In genomic region chr9:118688921-118689451, GRCm38 (mm10) we compare ENCODE assay signal across 14 mouse cellular contexts.
DNase-seq lines count a peak whose midpoint lies in the region; ATAC-seq lines count a peak whose summit lies in the region.
"Had no signal": no experiment of that assay in that cellular context is flagged by ENCODE, and none has a peak within 500 bp of the region (broad histone marks: within the 10 kb centered on the region; RNA-seq: fewer than 3 reads in every experiment).

No protein-coding gene starts in this region.

- peak; percentile 5 for DNase-seq in NIH3T3 (ENCODE audit: low read depth)
- DNase-seq in embryonic facial prominence, embryonic 11.5 days (ENCODE audit: low spot score): peak; percentile 54
- DNase-seq in kidney, postnatal 4 days: peak; percentile 62 to 69
- DNase-seq in frontal cortex, postnatal 36 days (ENCODE audit: low spot score in 2 of 2): no peak
- DNase-seq in adrenal gland, adult 18-20 months (ENCODE audit: low spot score in 2 of 2): no peak
- DNase-seq: gastrocnemius, postnatal 36 days; layer of hippocampus, postnatal 36 days; spleen, adult 18-20 months had no signal

- no peak overlapping the region for H3K4me3 ChIP-seq in intestine, embryonic 16.5 days (ENCODE audit: low read length)
- no peak overlapping the region for H3K4me3 ChIP-seq in intestine, embryonic 15.5 days (replicated peaks)
- no peak overlapping the region for H3K4me3 ChIP-seq in embryonic facial prominence, embryonic 11.5 days (ENCODE audit: low read depth, low read length)
- H3K4me3 ChIP-seq: erythroblast, embryonic 14.5 days; megakaryocyte, embryonic 14.5 days had no signal

- no peaks in the 10 kb centered on the region for H3K36me3 ChIP-seq in intestine, embryonic 16.5 days (ENCODE audit: control insufficient read depth, insufficient read depth, low read length)
- no peaks in the 10 kb centered on the region for H3K36me3 ChIP-seq in intestine, embryonic 15.5 days
- H3K36me3 ChIP-seq in embryonic facial prominence, embryonic 11.5 days (replicated peaks; ENCODE audit: control insufficient read depth, insufficient read depth, low read depth, low read length): no peaks in the 10 kb centered on the region; the same call in 1 of the 2 replicates

- H3K27me3 ChIP-seq in intestine, embryonic 16.5 days (replicated peaks; ENCODE audit: control insufficient read depth, insufficient read depth, low read length): no peaks in the 10 kb centered on the region
- no peaks in the 10 kb centered on the region for H3K27me3 ChIP-seq in intestine, embryonic 15.5 days (replicated peaks)
- H3K27me3 ChIP-seq in embryonic facial prominence, embryonic 11.5 days (ENCODE audit: control insufficient read depth, insufficient read depth, low read length): no peaks in the 10 kb centered on the region

- no peaks in the 10 kb centered on the region for H3K9me3 ChIP-seq in intestine, embryonic 16.5 days (ENCODE audit: control insufficient read depth, low read length)
- no peaks in the 10 kb centered on the region for H3K9me3 ChIP-seq in intestine, embryonic 15.5 days
- H3K9me3 ChIP-seq in embryonic facial prominence, embryonic 11.5 days (replicated peaks; ENCODE audit: control insufficient read depth, low read length): no peaks in the 10 kb centered on the region

- 0 out of 2 replicates have a peak, but pooled peaks cover 7% of the 10 kb centered on the region for H3K4me1 ChIP-seq in intestine, embryonic 16.5 days (ENCODE audit: control insufficient read depth, insufficient read depth, low read length)
- peaks cover 7% of the 10 kb centered on the region for H3K4me1 ChIP-seq in intestine, embryonic 15.5 days (replicated peaks)
- H3K4me1 ChIP-seq in embryonic facial prominence, embryonic 11.5 days (ENCODE audit: control insufficient read depth, insufficient read depth, low read length): no peaks in the 10 kb centered on the region

- H3K4me2 ChIP-seq in intestine, embryonic 16.5 days (ENCODE audit: low read depth, low read length): no peak overlapping the region
- no peak overlapping the region for H3K4me2 ChIP-seq in intestine, embryonic 15.5 days (replicated peaks)
- no peak overlapping the region for H3K4me2 ChIP-seq in embryonic facial prominence, embryonic 11.5 days (ENCODE audit: low read depth, low read length)

- WGBS in intestine, embryonic 16.5 days: 49% methylated on average over 14 of the region's 14 CpGs
- WGBS in intestine, embryonic 15.5 days: 46% methylated on average over 14 of the region's 14 CpGs
- 48% methylated on average over 14 of the region's 14 CpGs for WGBS in embryonic facial prominence, embryonic 11.5 days

- peak overlapping the region; percentile 10; the same call in 1 of the 2 replicates for H3K27ac ChIP-seq in intestine, embryonic 16.5 days (ENCODE audit: low read length)
- H3K27ac ChIP-seq in intestine, embryonic 15.5 days: no peak overlapping the region
- H3K27ac ChIP-seq in embryonic facial prominence, embryonic 11.5 days (replicated peaks; ENCODE audit: low read depth, low read length): no peak overlapping the region
- H3K27ac ChIP-seq: liver, embryonic 14.5 days had no signal

- no peak overlapping the region for H3K9ac ChIP-seq in intestine, embryonic 16.5 days (ENCODE audit: low read depth, low read length)
- no peak overlapping the region for H3K9ac ChIP-seq in intestine, embryonic 15.5 days
- no peak overlapping the region for H3K9ac ChIP-seq in embryonic facial prominence, embryonic 11.5 days (replicated peaks; ENCODE audit: low read length)
- H3K9ac ChIP-seq: liver, embryonic 14.5 days had no signal

- no peak for ATAC-seq in intestine, embryonic 16.5 days
- ATAC-seq in intestine, embryonic 15.5 days: no peak
- no peak for ATAC-seq in embryonic facial prominence, embryonic 11.5 days (replicated peaks; ENCODE audit: insufficient number of reproducible peaks, low FRiP score, low TSS enrichment, low read depth)
- no peak for ATAC-seq in granulocyte monocyte progenitor cell, adult 5-6 weeks (replicated peaks; ENCODE audit: poor library complexity, severe bottlenecking)

Comparison
In these comparisons a context has a peak if more than half of its experiments do, and no peak if none do; other contexts are left out.
1. DNase-seq: peak in NIH3T3 (single experiment), embryonic facial prominence, embryonic 11.5 days (single experiment) and kidney, postnatal 4 days (2 of 2); none in frontal cortex, postnatal 36 days (0 of 2) and adrenal gland, adult 18-20 months (0 of 2).